Mouse (Mus musculus) midbrain, embryonic 16.5 days (tissue): Measurements from ENCODE around the gene Axin2. TPM values are rescaled to one million over a fixed set of nuclear protein-coding genes. Genes with fewer than 3 reads are reported as not detected.

Experiments
- ATAC-seq: fragments of 200-750 bp; cut with Nextera tagmentation; 2 replicates; pipeline ENCODE4 v1.8.0; 2017; ENCODE audit warnings: moderate TSS enrichment
- H3K27ac ChIP-seq: fragments of 300-500 bp; sonication (generic); 2 replicates; pipeline ENCODE4 v1.5.1; 2014; ENCODE audit warnings: mild to moderate bottlenecking, low read length, mixed read lengths
- H3K27me3 ChIP-seq: fragments of 300-500 bp; sonication (generic); 2 replicates; pipeline ENCODE4 v1.6.1; 2014; ENCODE audit warnings: low read depth, low read length, mixed read lengths; ENCODE audit not compliant: control insufficient read depth, insufficient read depth
- H3K36me3 ChIP-seq: fragments of 300-500 bp; sonication (generic); 2 replicates; pipeline ENCODE4 v1.6.1; 2014; ENCODE audit warnings: mild to moderate bottlenecking, low read length, moderate library complexity, mixed read lengths; ENCODE audit not compliant: control insufficient read depth, insufficient read depth
- H3K4me1 ChIP-seq: fragments of 300-500 bp; sonication (generic); 2 replicates; pipeline ENCODE4 v1.6.1; 2014; ENCODE audit warnings: mild to moderate bottlenecking, low read length, mixed read lengths; ENCODE audit not compliant: control insufficient read depth, insufficient read depth
- H3K4me2 ChIP-seq: fragments of 300-500 bp; sonication (generic); 2 replicates; pipeline ENCODE4 v1.6.1; 2014; ENCODE audit warnings: mild to moderate bottlenecking, low read length, mixed read lengths
- H3K4me3 ChIP-seq: fragments of 300-500 bp; sonication (generic); 2 replicates; pipeline ENCODE4 v1.5.1; 2014; ENCODE audit warnings: low read depth, mild to moderate bottlenecking, low read length, moderate library complexity, mixed read lengths
- H3K9ac ChIP-seq: fragments of 300-500 bp; sonication (generic); 2 replicates; pipeline ENCODE4 v1.6.1; 2014; ENCODE audit warnings: low read depth, low read length, mixed read lengths
- H3K9me3 ChIP-seq: fragments of 300-500 bp; sonication (generic); replicated peaks from 2 replicates; pipeline ENCODE4 v1.6.1; 2014; ENCODE audit warnings: mild to moderate bottlenecking, low read length, mixed read lengths; ENCODE audit not compliant: control insufficient read depth, poor library complexity, severe bottlenecking
- WGBS: fragments of 180-500 bp; shearing (Covaris S2); extraction: QIAGEN DNeasy Blood & Tissue Kit; methylation state at CpG from one replicate; pipeline ENCODE4 v1.1.7; 2014; 5-methylcytosine and 5-hydroxymethylcytosine counted together
- polyA plus RNA-seq: library from polyadenylated mRNA; unstranded; fragments of >200 nt; fragmentation: Nextera tagmentation; extraction: Ambion mirVana; gene quantifications from 2 replicates; pipeline ENCODE4 v1.2.1, GENCODE M21; 2015

Axin2 gene
- polyA plus RNA-seq, 1 experiment from 2014 or later: 9.3 TPM

DNA sequence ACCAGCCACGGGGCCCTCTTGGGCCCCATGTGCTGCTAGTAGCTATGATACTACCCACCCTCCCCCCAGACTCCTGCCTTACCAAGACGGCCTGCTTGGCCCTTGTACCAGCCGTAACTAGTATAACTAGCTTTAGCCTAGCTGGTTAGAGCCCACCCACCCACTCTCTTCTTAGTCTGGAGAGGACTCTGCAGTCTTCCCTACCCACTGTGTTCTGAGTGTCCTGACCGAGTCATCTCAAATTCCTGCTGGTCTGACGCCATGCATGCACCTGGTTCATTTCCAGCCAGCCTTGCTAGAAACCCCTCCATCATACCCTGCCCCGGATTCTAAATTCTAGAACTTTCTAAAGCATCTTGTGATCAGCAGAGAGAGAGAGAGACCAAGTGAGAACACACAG lies 9.6 kb downstream of the Axin2 start:
- 47% methylated on average over 6 of the region's 6 CpGs for WGBS
- Histone ChIP-seq H3K36me3 (peaks cover 10% of the 10 kb centered on the region; the same call in 1 of the 2 replicates), H3K27ac (no peak overlapping the region), H3K4me1 (peaks cover 76% of the 10 kb centered on the region), H3K27me3 (no peaks in the 10 kb centered on the region), H3K4me3 (no peak overlapping the region), H3K4me2 (peak overlapping the region; percentile 88), H3K9me3 (no peaks in the 10 kb centered on the region), H3K9ac (0 out of 2 replicates have a peak overlapping the region, but pooled peaks have one; percentile 18)
- no peak for ATAC-seq

- Histone ChIP-seq H3K4me2 (peak overlapping the region; percentile 88), H3K9ac (no peak overlapping the region), H3K4me3 (no peak overlapping the region), H3K4me1 (peaks cover 77% of the 10 kb centered on the region), H3K27me3 (no peaks in the 10 kb centered on the region), H3K36me3 (peaks cover 10% of the 10 kb centered on the region; the same call in 1 of the 2 replicates), H3K27ac (0 out of 2 replicates have a peak overlapping the region, but pooled peaks have one; percentile 12), H3K9me3 (no peaks in the 10 kb centered on the region)
- no peak for ATAC-seq
- 38% methylated on average over 2 of the region's 3 CpGs for WGBS
These were observed 10.5 kb downstream of the Axin2 start for GRCm38 (mm10) chr11:108930612-108931011.

GRCm38 (mm10) chr11:108933835-108934234 lies 13.7 kb downstream of the Axin2 start:
- Histone ChIP-seq H3K4me2 (no peak overlapping the region), H3K9ac (no peak overlapping the region), H3K27ac (0 out of 2 replicates have a peak overlapping the region, but pooled peaks have one; percentile 32), H3K9me3 (no peaks in the 10 kb centered on the region), H3K36me3 (peaks cover 10% of the 10 kb centered on the region; the same call in 1 of the 2 replicates), H3K4me1 (peaks cover 57% of the 10 kb centered on the region), H3K27me3 (no peaks in the 10 kb centered on the region), H3K4me3 (no peak overlapping the region)
- ATAC-seq: no peak
- 65% methylated on average over 9 of the region's 9 CpGs for WGBS

DNA sequence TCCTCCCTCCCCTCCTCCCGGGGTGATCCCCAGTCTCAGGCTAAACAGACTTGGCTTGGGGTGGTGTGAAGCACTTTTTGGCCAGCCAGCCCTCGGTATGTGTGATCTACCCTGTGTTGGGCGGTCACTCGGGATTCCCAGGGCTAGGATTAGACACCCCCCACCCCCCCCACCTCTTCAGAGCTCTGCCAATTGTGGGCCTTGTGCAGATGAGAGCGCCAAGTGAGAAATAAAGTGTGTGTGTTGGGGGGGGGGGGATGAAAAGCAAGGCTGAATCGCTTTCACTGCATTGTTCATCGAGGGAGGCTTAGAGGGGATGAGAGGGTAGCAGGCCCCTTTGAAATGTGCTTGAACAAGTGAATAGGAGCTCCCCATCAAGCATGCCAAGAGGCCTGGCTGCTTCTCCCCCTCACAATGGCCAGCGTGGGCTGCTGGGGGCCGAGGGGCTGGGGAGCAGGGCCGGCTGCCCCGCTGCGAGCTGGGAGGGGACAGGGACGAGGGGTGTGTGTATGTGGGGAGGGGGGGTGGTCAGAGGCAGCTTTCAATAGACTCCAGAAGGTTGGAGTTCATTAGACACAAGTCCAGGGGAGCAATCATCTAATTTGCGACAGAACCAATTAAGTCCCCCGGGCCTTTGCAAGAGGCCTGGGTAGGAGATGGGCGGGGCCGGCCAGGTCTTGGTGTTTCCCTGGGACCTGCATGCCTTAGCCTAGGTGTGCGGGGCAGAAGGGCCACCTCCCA lies 15.1 kb downstream of the Axin2 start:
- Histone ChIP-seq H3K4me3 (no peak overlapping the region), H3K9ac (peak overlapping the region; percentile 23; the same call in 1 of the 2 replicates), H3K4me2 (0 out of 2 replicates have a peak overlapping the region, but pooled peaks have one; percentile 22), H3K36me3 (peaks cover 10% of the 10 kb centered on the region; the same call in 1 of the 2 replicates), H3K27ac (peak overlapping the region; percentile 50), H3K9me3 (no peaks in the 10 kb centered on the region), H3K4me1 (peaks cover 50% of the 10 kb centered on the region), H3K27me3 (no peaks in the 10 kb centered on the region)
- WGBS: 3% methylated on average over 18 of the region's 18 CpGs
- peak; percentile 84 for ATAC-seq

DNA sequence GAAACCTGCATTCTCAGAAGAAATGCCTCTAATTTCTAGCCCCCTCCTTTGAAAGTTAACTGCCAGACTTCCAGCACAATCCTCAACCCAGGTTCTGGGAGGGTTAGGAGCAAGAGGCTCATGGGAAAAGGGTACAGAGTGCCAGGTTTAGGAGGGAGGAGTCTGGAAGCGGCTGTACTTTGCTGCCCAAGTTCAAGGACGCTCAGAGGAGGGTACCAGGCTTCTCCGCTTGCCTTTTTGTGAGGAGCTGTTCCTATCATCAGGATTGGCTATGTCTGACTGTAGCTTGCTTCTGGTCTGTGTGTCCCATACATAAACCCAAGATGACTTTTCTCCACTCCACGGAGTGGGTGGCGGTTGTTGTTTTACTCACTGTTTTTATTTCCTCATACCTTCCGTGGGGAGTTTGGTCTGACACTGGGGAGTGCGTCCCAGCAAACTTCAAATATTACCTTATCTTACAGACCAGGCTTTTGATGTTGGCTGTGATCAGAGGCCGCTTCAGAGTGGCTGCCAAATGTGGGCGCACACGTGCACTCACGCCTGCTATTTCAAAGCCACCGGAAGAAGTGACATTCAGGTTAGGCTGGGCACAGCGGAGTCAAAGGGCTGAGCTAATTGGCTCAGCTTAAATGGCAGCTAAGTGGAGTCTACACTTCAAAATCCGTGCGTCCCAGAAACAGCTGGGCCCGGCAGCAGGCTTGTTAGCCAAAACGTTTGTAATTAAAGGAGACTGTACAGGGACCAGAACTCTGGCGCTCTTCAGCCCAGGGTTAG lies 16.1 kb downstream of the Axin2 start:
- Histone ChIP-seq H3K9ac (no peak overlapping the region), H3K27ac (peak overlapping the region; percentile 50), H3K4me1 (peaks cover 50% of the 10 kb centered on the region), H3K36me3 (peaks cover 10% of the 10 kb centered on the region; the same call in 1 of the 2 replicates), H3K27me3 (no peaks in the 10 kb centered on the region), H3K4me3 (no peak overlapping the region), H3K4me2 (no peak overlapping the region), H3K9me3 (no peaks in the 10 kb centered on the region)
- no peak for ATAC-seq
- 32% methylated on average over 18 of the region's 18 CpGs for WGBS

- H3K27ac ChIP-seq: peak overlapping the region; percentile 72
- H3K36me3 ChIP-seq: peaks cover 31% of the 10 kb centered on the region
- WGBS: 17% methylated on average over 19 of the region's 19 CpGs
- H3K4me2 ChIP-seq: peak overlapping the region; percentile 22; the same call in 1 of the 2 replicates
- no peak overlapping the region for H3K4me3 ChIP-seq
- no peaks in the 10 kb centered on the region for H3K9me3 ChIP-seq
- H3K4me1 ChIP-seq: peaks cover 35% of the 10 kb centered on the region
- no peak overlapping the region for H3K9ac ChIP-seq
- no peaks in the 10 kb centered on the region for H3K27me3 ChIP-seq
- peak; percentile 46 for ATAC-seq
These were observed 20.7 kb downstream of the Axin2 start for GRCm38 (mm10) chr11:108940655-108941412.

- no peaks in the 10 kb centered on the region for H3K9me3 ChIP-seq
- no peak overlapping the region for H3K4me2 ChIP-seq
- H3K27me3 ChIP-seq: no peaks in the 10 kb centered on the region
- no peak overlapping the region for H3K9ac ChIP-seq
- no peak overlapping the region for H3K4me3 ChIP-seq
- ATAC-seq: peak; percentile 21
- peak overlapping the region; percentile 81 for H3K27ac ChIP-seq
- H3K4me1 ChIP-seq: peaks cover 25% of the 10 kb centered on the region
- WGBS: 87% methylated on average over 18 of the region's 18 CpGs
- peaks cover 39% of the 10 kb centered on the region for H3K36me3 ChIP-seq
These were observed 21.7 kb downstream of the Axin2 start for GRCm38 (mm10) chr11:108941836-108942235.

GRCm38 (mm10) chr11:108943741-108944140 lies 23.6 kb downstream of the Axin2 start:
- Histone ChIP-seq H3K9ac (no peak overlapping the region), H3K4me2 (no peak overlapping the region), H3K27me3 (no peaks in the 10 kb centered on the region), H3K36me3 (peaks cover 46% of the 10 kb centered on the region), H3K27ac (no peak overlapping the region; the same call in 1 of the 2 replicates), H3K4me1 (peaks cover 24% of the 10 kb centered on the region), H3K4me3 (no peak overlapping the region), H3K9me3 (no peaks in the 10 kb centered on the region)
- WGBS: 84% methylated on average over 11 of the region's 11 CpGs
- ATAC-seq: no peak
